Mouse (Mus musculus): Measurements from ENCODE around the gene Lipo3. TPM values are rescaled to one million over a fixed set of nuclear protein-coding genes. Genes with fewer than 3 reads are reported as not detected.
A peak's percentile ranks its signal among the peaks of the same experiment; 100 is the strongest.
"Not testable (repeated sequence)": the region's sequence is repeated elsewhere in the genome, so short reads cannot be mapped to it uniquely, and the experiment has no call there.

Gene Lipo3
- total RNA-seq (2014; rRNA removed) (3.7 and 4.1 TPM in 2 replicates), polyA plus RNA-seq (2012; rRNA removed) (0.81 and 0.85 TPM in 2 replicates)

DNA sequence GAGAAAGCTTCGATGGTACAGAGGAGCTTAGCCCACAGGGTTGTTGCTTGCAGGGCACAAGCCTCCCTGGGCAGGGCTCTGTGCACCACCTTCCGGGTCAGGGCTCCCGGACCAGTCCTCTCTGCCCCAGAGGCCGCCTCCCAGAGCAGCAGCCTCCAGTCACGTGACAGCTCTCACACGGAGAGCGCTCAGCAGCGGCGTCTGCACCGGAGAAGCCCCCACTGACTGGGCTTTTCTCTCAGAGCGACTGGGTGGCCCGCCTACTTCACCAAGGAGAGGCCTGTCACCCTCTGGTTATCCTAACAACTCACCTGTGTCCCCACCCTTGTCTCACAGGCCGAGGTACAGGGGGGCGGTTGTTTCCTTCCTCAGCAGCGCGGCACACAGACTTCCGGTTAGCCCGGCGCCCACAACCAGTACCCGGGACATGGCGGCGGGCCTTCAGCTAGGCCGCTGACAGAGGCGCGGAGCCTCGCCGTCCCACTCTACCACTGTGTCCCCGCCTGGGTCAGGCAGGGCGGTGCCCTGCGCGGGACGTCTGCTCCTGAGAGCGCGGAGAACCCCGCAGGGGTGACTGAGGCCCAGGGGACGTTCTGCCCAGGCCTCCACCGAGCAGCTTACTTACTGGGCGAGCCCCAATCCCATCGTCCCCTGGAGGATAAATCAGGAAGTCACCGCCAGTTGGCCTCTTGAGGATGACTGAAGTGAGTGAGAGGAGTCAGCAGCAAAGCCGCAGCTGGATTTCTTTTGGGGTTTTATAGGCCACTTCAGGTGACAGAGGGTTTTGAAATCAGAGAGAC lies at the start of gene Lipo3:
Lipo3 (minus strand) TSS at position 665 of the 800 bp plus-strand sequence.
- H3K4me1 ChIP-seq (ENCODE audit: control insufficient read depth, insufficient read depth, low read length); H3K36me3 ChIP-seq (ENCODE audit: control insufficient read depth, insufficient read depth, low read length); H3K4me3 ChIP-seq (ENCODE audit: insufficient read depth, low read depth, low read length); H3K9ac ChIP-seq (ENCODE audit: low read depth, low read length); DNase-seq (ENCODE audit: extremely low read depth, low read depth, low spot score); H3K27ac ChIP-seq (replicated peaks; ENCODE audit: insufficient read depth, low read depth, low read length); H3K27me3 ChIP-seq (ENCODE audit: control insufficient read depth, insufficient read depth, low read length); H3K79me2 ChIP-seq (ENCODE audit: control insufficient read depth, insufficient read depth, low read length): not testable (repeated sequence)
- 36% methylated on average over 13 of the region's 41 CpGs for WGBS

DNA sequence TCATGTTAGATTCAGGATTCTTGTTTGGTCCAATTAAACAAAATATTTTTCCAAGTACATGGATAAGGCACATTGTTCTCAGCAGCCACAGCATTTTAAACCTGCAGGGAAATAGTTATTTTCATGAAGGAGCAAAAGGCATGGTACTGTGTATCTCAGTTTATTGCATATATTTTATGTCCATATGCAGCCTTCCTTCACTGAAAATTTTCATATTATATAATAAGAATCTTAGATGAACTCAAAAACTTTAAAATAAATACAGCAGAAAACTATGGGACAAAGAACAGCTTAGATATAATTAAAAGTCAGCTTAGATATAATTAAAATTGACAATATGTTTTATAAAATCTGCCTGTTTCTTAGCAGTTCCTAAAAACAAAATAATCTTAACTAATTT lies 25.6 kb upstream of the Lipo3 start, which contains the start of gene Lipo1:
Lipo1 (minus strand) TSS at position 101 of the 400 bp plus-strand sequence.
- not testable (repeated sequence) for H3K9ac ChIP-seq (ENCODE audit: low read depth, low read length)

DNA sequence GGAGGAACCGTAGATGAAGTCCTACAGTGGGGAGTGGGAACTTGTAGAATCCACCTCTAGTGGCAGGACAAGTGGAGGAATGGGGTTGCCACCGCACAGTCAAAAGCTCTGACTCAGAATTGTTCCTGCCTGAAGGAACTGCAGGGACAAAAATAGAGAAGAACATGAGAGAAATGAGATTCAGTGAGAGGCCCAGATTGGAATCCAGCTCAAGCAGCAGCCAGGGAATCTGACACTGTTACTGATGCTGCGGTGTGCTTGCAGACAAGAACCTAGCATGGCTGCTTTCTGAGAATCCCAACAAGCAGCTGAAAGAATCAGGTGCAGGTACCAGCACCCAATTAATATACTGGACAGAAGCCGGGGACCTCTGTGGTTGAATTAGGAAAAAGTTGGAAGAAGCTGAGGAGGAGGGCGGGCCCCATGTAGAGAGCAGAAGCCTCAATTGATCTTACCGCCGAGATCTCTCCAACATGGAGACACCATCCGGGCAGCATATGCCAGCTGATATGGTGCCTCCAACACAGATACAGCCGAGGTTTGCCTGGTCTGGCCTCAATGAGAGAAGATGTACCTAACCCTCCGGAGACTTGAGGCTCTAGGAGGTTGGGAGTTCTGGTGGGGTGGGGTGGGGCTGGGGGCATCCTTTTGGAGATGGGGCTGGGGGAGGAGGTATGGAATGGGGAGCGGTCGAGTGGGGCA lies 25.0 kb upstream of the Lipo3 start:
- no peak overlapping the region for H3K27ac ChIP-seq (replicated peaks; ENCODE audit: insufficient read depth, low read depth, low read length)
- no peak for TF ChIP-seq CTCF (IDR thresholded peaks at IDR 0.05; ENCODE audit: low read depth, low read length)
- no peak for TF ChIP-seq POLR2A (IDR thresholded peaks at IDR 0.05; ENCODE audit: extremely low read depth, insufficient read depth, low read length)
- WGBS: 88% methylated on average over 12 of the region's 12 CpGs

More for the DNA sequence above, 25.6 kb upstream of the Lipo3 start, which contains the start of gene Lipo1:
- H3K4me3 ChIP-seq (ENCODE audit: insufficient read depth, low read depth, low read length); H3K27me3 ChIP-seq (ENCODE audit: control insufficient read depth, insufficient read depth, low read length); H3K27ac ChIP-seq (replicated peaks; ENCODE audit: insufficient read depth, low read depth, low read length); H3K79me2 ChIP-seq (ENCODE audit: control insufficient read depth, insufficient read depth, low read length); H3K4me1 ChIP-seq (ENCODE audit: control insufficient read depth, insufficient read depth, low read length); DNase-seq (ENCODE audit: extremely low read depth, low read depth, low spot score); H3K36me3 ChIP-seq (ENCODE audit: control insufficient read depth, insufficient read depth, low read length): not testable (repeated sequence)

DNA sequence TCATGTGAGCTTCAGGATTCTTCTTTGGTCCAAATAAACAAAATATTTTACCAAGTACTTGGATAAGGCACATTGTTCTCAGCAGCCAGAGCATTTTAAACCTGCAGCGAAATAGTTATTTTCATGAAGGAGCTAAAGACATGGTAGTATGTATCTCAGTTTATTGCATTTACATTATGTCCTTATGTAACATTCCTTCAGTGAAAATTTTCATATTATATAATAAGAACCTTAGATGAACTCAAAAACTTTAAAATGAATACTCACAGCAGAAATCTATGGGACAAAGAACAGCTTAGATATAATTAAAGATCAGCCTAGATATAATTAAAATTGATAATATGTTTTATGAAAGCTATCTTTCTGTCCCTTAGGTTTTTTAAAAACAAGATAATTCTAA lies 10.5 kb downstream of the Lipo3 start, which contains the start of gene Lipo2:
Lipo2 (minus strand) TSS at position 101 of the 400 bp plus-strand sequence.
- H3K79me2 ChIP-seq (ENCODE audit: control insufficient read depth, insufficient read depth, low read length); DNase-seq (ENCODE audit: extremely low read depth, low read depth, low spot score): not testable (repeated sequence)

More for the DNA sequence above, 25.0 kb upstream of the Lipo3 start:
- no peaks in the 10 kb centered on the region for H3K4me1 ChIP-seq (ENCODE audit: control insufficient read depth, insufficient read depth, low read length)
- H3K4me3 ChIP-seq (ENCODE audit: insufficient read depth, low read depth, low read length): no peak overlapping the region
- no peaks in the 10 kb centered on the region for H3K36me3 ChIP-seq (ENCODE audit: control insufficient read depth, insufficient read depth, low read length)
- no peak overlapping the region for H3K9ac ChIP-seq (ENCODE audit: low read depth, low read length)
- no peaks in the 10 kb centered on the region for H3K79me2 ChIP-seq (ENCODE audit: control insufficient read depth, insufficient read depth, low read length)
- DNase-seq (ENCODE audit: extremely low read depth, low read depth, low spot score): no peak
- H3K27me3 ChIP-seq (ENCODE audit: control insufficient read depth, insufficient read depth, low read length): no peaks in the 10 kb centered on the region

DNA sequence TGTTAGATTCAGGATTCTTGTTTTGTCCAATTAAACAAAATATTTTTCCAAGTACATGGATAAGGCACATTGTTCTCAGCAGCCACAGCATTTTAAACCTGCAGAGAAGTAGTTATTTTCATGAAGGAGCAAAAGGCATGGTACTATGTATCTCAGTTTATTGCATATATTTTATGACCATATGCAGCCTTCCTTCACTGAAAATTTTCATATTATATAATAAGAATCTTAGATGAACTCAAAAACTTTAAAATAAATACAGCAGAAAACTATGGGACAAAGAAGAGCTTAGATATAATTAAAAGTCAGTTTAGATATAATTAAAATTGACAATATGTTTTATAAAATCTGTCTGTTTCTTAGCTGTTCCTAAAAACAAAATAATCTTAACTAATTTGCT lies 136.6 kb downstream of the Lipo3 start, which contains the start of gene Gm8978:
Gm8978 (minus strand) TSS at position 101 of the 400 bp plus-strand sequence.
- H3K36me3 ChIP-seq (ENCODE audit: control insufficient read depth, insufficient read depth, low read length); H3K27me3 ChIP-seq (ENCODE audit: control insufficient read depth, insufficient read depth, low read length); H3K27ac ChIP-seq (replicated peaks; ENCODE audit: insufficient read depth, low read depth, low read length); DNase-seq (ENCODE audit: extremely low read depth, low read depth, low spot score); H3K4me3 ChIP-seq (ENCODE audit: insufficient read depth, low read depth, low read length); H3K4me1 ChIP-seq (ENCODE audit: control insufficient read depth, insufficient read depth, low read length); H3K9ac ChIP-seq (ENCODE audit: low read depth, low read length); H3K79me2 ChIP-seq (ENCODE audit: control insufficient read depth, insufficient read depth, low read length): not testable (repeated sequence)

More for the DNA sequence above, 10.5 kb downstream of the Lipo3 start, which contains the start of gene Lipo2:
- H3K27me3 ChIP-seq (ENCODE audit: control insufficient read depth, insufficient read depth, low read length); H3K27ac ChIP-seq (replicated peaks; ENCODE audit: insufficient read depth, low read depth, low read length); H3K4me1 ChIP-seq (ENCODE audit: control insufficient read depth, insufficient read depth, low read length); H3K36me3 ChIP-seq (ENCODE audit: control insufficient read depth, insufficient read depth, low read length); H3K4me3 ChIP-seq (ENCODE audit: insufficient read depth, low read depth, low read length); H3K9ac ChIP-seq (ENCODE audit: low read depth, low read length): not testable (repeated sequence)
- 93% methylated on average over 1 of the region's 1 CpGs for WGBS

GRCm38 (mm10) chr19:33589626-33590302 lies 172.0 kb downstream of the Lipo3 start:
- H3K27me3 ChIP-seq (ENCODE audit: control insufficient read depth, insufficient read depth, low read length); H3K79me2 ChIP-seq (ENCODE audit: control insufficient read depth, insufficient read depth, low read length); H3K36me3 ChIP-seq (ENCODE audit: control insufficient read depth, insufficient read depth, low read length); H3K4me1 ChIP-seq (ENCODE audit: control insufficient read depth, insufficient read depth, low read length): not testable (repeated sequence)
- Histone ChIP-seq H3K4me3 (ENCODE audit: insufficient read depth, low read depth, low read length) (peak overlapping the region; percentile 66), H3K27ac (replicated peaks; ENCODE audit: insufficient read depth, low read depth, low read length) (0 out of 2 replicates have a peak overlapping the region, but pooled peaks have one; percentile 35), H3K9ac (ENCODE audit: low read depth, low read length) (peak overlapping the region; percentile 50)
- DNase-seq (ENCODE audit: extremely low read depth, low read depth, low spot score): peak; percentile 25
- 8% methylated on average over 10 of the region's 38 CpGs for WGBS

DNA sequence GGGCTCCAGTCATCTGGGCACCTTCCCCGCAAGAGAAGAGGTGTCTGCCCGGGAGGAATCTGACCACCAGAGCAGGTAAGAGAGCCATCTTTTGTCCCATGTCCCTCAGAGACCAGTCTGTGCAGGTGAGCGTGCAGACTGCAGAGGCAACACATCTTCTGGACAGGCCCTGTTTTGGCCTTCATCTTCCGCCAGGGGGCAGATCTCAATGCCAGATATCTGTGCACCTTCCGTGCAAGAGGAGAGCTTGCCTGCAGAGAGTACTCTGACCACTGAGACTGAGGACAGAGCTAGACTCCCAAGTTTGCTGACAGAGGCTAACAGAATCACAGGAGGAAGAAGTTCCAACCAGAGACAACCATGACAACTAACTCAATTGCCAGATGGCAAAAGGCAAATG lies 193.2 kb downstream of the Lipo3 start:
- 90% methylated on average over 5 of the region's 5 CpGs for WGBS
- H3K27me3 ChIP-seq (ENCODE audit: control insufficient read depth, insufficient read depth, low read length): not testable (repeated sequence)

More for the DNA sequence above, 193.2 kb downstream of the Lipo3 start:
- not testable (repeated sequence) for H3K79me2 ChIP-seq (ENCODE audit: control insufficient read depth, insufficient read depth, low read length); H3K27ac ChIP-seq (replicated peaks; ENCODE audit: insufficient read depth, low read depth, low read length); H3K4me1 ChIP-seq (ENCODE audit: control insufficient read depth, insufficient read depth, low read length); H3K36me3 ChIP-seq (ENCODE audit: control insufficient read depth, insufficient read depth, low read length); H3K4me3 ChIP-seq (ENCODE audit: insufficient read depth, low read depth, low read length); DNase-seq (ENCODE audit: extremely low read depth, low read depth, low spot score); H3K9ac ChIP-seq (ENCODE audit: low read depth, low read length)
